Mouse (Mus musculus) midbrain, embryonic 11.5 days (tissue): Measurements from ENCODE around the gene Olfr56. TPM values are rescaled to one million over a fixed set of nuclear protein-coding genes. Genes with fewer than 3 reads are reported as not detected.
A peak's percentile ranks its signal among the peaks of the same experiment; 100 is the strongest.

Experiments used
- ATAC-seq: fragments of 200-750 bp; cut with Nextera tagmentation; 2 replicates; pipeline ENCODE4 v1.8.0; 2017; ENCODE audit warnings: moderate TSS enrichment, moderate library complexity; ENCODE audit not compliant: low FRiP score
- DNase-seq: peaks from one replicate; pipeline ENCODE4 v3.0.0; 2015; ENCODE audit warnings: low spot score; ENCODE audit errors: missing footprints
- H3K27ac ChIP-seq: fragments of 300-500 bp; sonication (generic); 2 replicates; pipeline ENCODE4 v1.5.1; 2014; ENCODE audit warnings: low read depth, low read length
- H3K27me3 ChIP-seq: fragments of 300-500 bp; sonication (generic); 2 replicates; pipeline ENCODE4 v1.6.1; 2014; ENCODE audit warnings: mild to moderate bottlenecking, low read length, moderate library complexity, mixed read lengths; ENCODE audit not compliant: control insufficient read depth, insufficient read depth
- H3K36me3 ChIP-seq: fragments of 300-500 bp; sonication (generic); 2 replicates; pipeline ENCODE4 v1.6.1; 2014; ENCODE audit warnings: mild to moderate bottlenecking, low read length, moderate library complexity, mixed read lengths; ENCODE audit not compliant: control insufficient read depth, insufficient read depth
- H3K4me1 ChIP-seq: fragments of 300-500 bp; sonication (generic); 2 replicates; pipeline ENCODE4 v1.6.1; 2014; ENCODE audit warnings: low read length; ENCODE audit not compliant: control insufficient read depth, insufficient read depth
- H3K4me2 ChIP-seq: fragments of 300-500 bp; sonication (generic); 2 replicates; pipeline ENCODE4 v1.6.1; 2014; ENCODE audit warnings: mild to moderate bottlenecking, moderate library complexity
- H3K4me3 ChIP-seq: fragments of 300-500 bp; sonication (generic); 2 replicates; pipeline ENCODE4 v1.5.1; 2014; ENCODE audit warnings: low read depth, low read length
- H3K9ac ChIP-seq: fragments of 300-500 bp; sonication (generic); 2 replicates; pipeline ENCODE4 v1.6.1; 2014; ENCODE audit warnings: low read length
- H3K9me3 ChIP-seq: fragments of 300-500 bp; sonication (generic); 2 replicates; pipeline ENCODE4 v1.6.1; 2016; ENCODE audit warnings: low read length; ENCODE audit not compliant: control insufficient read depth
- WGBS: fragments of 180-500 bp; shearing (Covaris S2); extraction: QIAGEN DNeasy Blood & Tissue Kit; methylation state at CpG from one replicate; pipeline ENCODE4 v1.1.7; 2014; 5-methylcytosine and 5-hydroxymethylcytosine counted together
- polyA plus RNA-seq: library from polyadenylated mRNA; unstranded; fragments of >200 nt; fragmentation: Nextera tagmentation; extraction: Ambion mirVana; gene quantifications from 2 replicates; pipeline ENCODE4 v1.2.1, GENCODE M21; 2014

Olfr56 gene
- polyA plus RNA-seq, 1 experiment from 2014 or later = not detected

DNA sequence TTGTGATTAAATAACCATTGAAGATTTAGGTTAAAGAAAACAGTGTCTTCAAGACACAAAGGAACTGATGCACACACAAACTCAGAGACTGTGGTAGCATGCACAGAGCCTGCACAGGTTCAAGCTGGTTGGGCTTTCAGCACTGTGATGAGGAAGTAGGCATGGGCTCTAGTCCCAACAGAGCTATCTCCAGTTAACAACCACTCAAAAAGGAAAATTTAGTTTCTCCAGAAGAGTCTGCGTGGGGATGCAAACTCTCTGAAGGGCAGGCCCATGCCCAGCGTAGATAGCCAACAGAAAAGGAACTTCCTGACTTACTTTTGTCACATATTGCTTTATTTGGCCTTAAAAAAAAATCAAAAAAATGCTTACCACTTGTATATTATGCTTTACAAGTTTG, 114.1 kb downstream of the Olfr56 start:
- H3K9ac ChIP-seq = no peak overlapping the region

DNA sequence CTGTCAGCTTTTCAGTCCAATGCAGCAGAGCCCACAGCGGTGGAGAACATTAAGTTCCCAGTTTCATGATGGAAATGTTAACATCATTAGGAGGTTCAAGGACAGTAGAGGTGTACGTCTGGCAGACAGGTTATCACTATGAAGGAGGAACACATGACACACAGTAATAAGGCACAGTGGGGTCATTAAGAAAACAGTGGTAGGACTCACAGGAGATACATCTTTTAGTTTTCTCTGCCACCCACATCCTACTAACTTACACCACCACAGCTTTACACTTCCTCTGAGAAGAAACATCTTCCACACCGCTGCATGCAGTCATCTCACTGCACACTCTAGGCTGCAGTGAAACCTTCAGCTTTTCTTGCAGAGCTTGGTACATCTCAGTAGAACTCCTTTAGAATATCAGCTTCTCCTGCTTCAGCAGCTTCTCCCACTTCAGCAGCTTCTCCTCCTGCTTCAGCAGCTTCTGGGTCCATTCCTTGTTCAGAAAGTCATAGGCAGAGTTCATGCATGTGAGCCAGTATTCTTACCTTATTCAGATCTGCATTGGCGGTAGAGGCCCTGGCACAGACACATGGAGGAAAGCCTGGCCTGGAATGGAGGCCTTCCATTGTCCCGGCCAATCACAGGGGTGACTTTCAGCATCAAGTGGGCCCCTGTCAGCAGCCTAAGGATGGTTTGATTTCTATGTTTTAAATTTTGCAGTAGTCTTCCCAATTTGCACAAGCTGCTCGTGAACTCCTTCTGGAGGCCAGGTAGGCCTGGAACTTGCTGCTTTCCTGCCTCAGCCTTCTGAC, 115.4 kb downstream of the Olfr56 start:
- Histone ChIP-seq H3K4me1 (no peaks in the 10 kb centered on the region), H3K4me3 (no peak overlapping the region), H3K27ac (no peak overlapping the region), H3K9me3 (no peaks in the 10 kb centered on the region), H3K36me3 (no peaks in the 10 kb centered on the region), H3K4me2 (no peak overlapping the region), H3K9ac (no peak overlapping the region), H3K27me3 (no peaks in the 10 kb centered on the region)
- DNase-seq (no peak), ATAC-seq (no peak)
- WGBS = 89% methylated on average over 6 of the region's 6 CpGs

More for the DNA sequence above, 114.1 kb downstream of the Olfr56 start:
- Histone ChIP-seq H3K4me1 (no peaks in the 10 kb centered on the region; the same call in 1 of the 2 replicates), H3K27ac (no peak overlapping the region), H3K4me3 (no peak overlapping the region), H3K9me3 (no peaks in the 10 kb centered on the region), H3K36me3 (no peaks in the 10 kb centered on the region), H3K27me3 (no peaks in the 10 kb centered on the region), H3K4me2 (no peak overlapping the region)
- DNase-seq = no peak
- 95% methylated on average over 2 of the region's 2 CpGs for WGBS
- no peak for ATAC-seq

DNA sequence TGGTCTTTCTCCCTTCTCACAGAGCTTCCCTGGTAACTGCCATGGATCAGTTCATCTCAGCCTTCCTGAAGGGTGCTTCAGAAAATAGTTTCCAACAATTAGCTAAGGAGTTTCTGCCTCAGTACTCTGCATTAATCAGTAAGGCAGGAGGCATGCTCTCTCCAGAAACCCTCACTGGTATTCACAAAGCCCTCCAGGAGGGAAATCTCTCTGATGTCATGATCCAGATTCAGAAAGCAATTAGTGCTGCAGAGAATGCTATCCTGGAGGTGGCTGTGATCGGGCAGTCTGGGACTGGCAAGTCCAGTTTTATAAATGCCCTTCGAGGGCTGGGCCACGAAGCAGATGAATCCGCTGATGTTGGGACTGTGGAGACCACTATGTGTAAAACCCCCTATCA, 116.7 kb downstream of the Olfr56 start:
- ATAC-seq (no peak), DNase-seq (no peak)
- no peak overlapping the region for H3K4me2 ChIP-seq
- H3K9me3 ChIP-seq = no peaks in the 10 kb centered on the region
- H3K4me3 ChIP-seq = no peak overlapping the region
- 83% methylated on average over 4 of the region's 4 CpGs for WGBS
- H3K4me1 ChIP-seq = no peaks in the 10 kb centered on the region
- H3K27me3 ChIP-seq = no peaks in the 10 kb centered on the region
- H3K36me3 ChIP-seq = no peaks in the 10 kb centered on the region
- H3K27ac ChIP-seq = no peak overlapping the region
- no peak overlapping the region for H3K9ac ChIP-seq

- H3K4me2 ChIP-seq = no peak overlapping the region
- no peaks in the 10 kb centered on the region for H3K27me3 ChIP-seq
- H3K4me3 ChIP-seq = no peak overlapping the region
- ATAC-seq (no peak), DNase-seq (no peak)
- H3K36me3 ChIP-seq = no peaks in the 10 kb centered on the region
- 93% methylated on average over 3 of the region's 3 CpGs for WGBS
- H3K9ac ChIP-seq = no peak overlapping the region
- H3K9me3 ChIP-seq = no peaks in the 10 kb centered on the region
- H3K4me1 ChIP-seq = no peaks in the 10 kb centered on the region
- H3K27ac ChIP-seq = no peak overlapping the region
Observed at GRCm38 (mm10) chr11:49100409-49100808, 121.7 kb downstream of the Olfr56 start.

- H3K9me3 ChIP-seq = no peaks in the 10 kb centered on the region
- ATAC-seq = no peak
Observed at GRCm38 (mm10) chr11:49101500-49101899, 122.8 kb downstream of the Olfr56 start.

GRCm38 (mm10) chr11:49103047-49103693, 124.5 kb downstream of the Olfr56 start:
- no peaks in the 10 kb centered on the region for H3K9me3 ChIP-seq
- WGBS = 20% methylated on average over 8 of the region's 8 CpGs
- no peak overlapping the region for H3K27ac ChIP-seq
- H3K36me3 ChIP-seq = no peaks in the 10 kb centered on the region
- H3K4me3 ChIP-seq = no peak overlapping the region
- no peak overlapping the region for H3K4me2 ChIP-seq
- no peaks in the 10 kb centered on the region for H3K27me3 ChIP-seq
- DNase-seq (peak; percentile 96), ATAC-seq (peak; percentile 81)
- no peak overlapping the region for H3K9ac ChIP-seq
- H3K4me1 ChIP-seq = no peaks in the 10 kb centered on the region

More at GRCm38 (mm10) chr11:49101500-49101899, 122.8 kb downstream of the Olfr56 start:
- no peaks in the 10 kb centered on the region for H3K36me3 ChIP-seq
- 55% methylated on average over 5 of the region's 5 CpGs for WGBS
- no peak overlapping the region for H3K27ac ChIP-seq
- H3K4me2 ChIP-seq = no peak overlapping the region
- H3K27me3 ChIP-seq = no peaks in the 10 kb centered on the region
- H3K4me3 ChIP-seq = no peak overlapping the region
- no peaks in the 10 kb centered on the region for H3K4me1 ChIP-seq
- no peak for DNase-seq
- H3K9ac ChIP-seq = no peak overlapping the region

DNA sequence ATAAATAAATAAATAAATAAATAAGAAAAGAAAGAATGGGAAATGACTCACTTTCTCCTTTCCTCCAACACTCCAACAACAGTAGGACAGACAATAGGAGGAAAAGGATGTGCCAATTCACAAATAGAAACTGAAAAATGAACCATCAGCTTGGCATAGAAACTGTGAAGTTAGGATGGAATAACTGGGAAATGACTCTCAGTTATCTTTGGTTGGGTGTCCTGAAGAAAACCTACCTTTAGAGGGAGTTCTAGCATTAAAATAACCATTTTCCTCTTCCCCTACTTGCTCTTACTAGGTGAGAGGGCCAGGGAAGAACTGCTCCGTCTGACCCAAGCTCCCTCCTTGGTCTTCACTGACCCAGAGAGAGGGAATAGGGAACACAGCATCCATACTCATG, 127.1 kb downstream of the Olfr56 start:
- no peaks in the 10 kb centered on the region for H3K36me3 ChIP-seq
- H3K9me3 ChIP-seq = no peaks in the 10 kb centered on the region
- no peak overlapping the region for H3K9ac ChIP-seq
- no peaks in the 10 kb centered on the region for H3K4me1 ChIP-seq
- no peak overlapping the region for H3K4me3 ChIP-seq
- 50% methylated on average over 1 of the region's 1 CpGs for WGBS
- no peak overlapping the region for H3K27ac ChIP-seq
- DNase-seq (no peak), ATAC-seq (no peak)
- no peak overlapping the region for H3K4me2 ChIP-seq
- no peaks in the 10 kb centered on the region for H3K27me3 ChIP-seq

GRCm38 (mm10) chr11:49107650-49108537, 129.2 kb downstream of the Olfr56 start:
- H3K4me1 ChIP-seq = no peaks in the 10 kb centered on the region
- H3K9ac ChIP-seq = no peak overlapping the region
- no peak overlapping the region for H3K4me2 ChIP-seq
- H3K27ac ChIP-seq = no peak overlapping the region
- H3K27me3 ChIP-seq = no peaks in the 10 kb centered on the region
- no peaks in the 10 kb centered on the region for H3K36me3 ChIP-seq
- no peak overlapping the region for H3K4me3 ChIP-seq
- H3K9me3 ChIP-seq = no peaks in the 10 kb centered on the region
- ATAC-seq (no peak), DNase-seq (no peak)
- 67% methylated on average over 10 of the region's 10 CpGs for WGBS
